Mouse (Mus musculus): ENCODE results near the gene Xylb.

GRCm38 (mm10) chr9:119426483-119426882 lies 69.3 kb downstream of the Xylb start:
- TF ChIP-seq ZNF384 (IDR thresholded peaks at IDR 0.05; ENCODE audit: low read depth, low read length) (no peak), MAFK (IDR thresholded peaks at IDR 0.05; ENCODE audit: insufficient read depth, low read depth, low read length) (no peak), ZC3H11A (IDR thresholded peaks at IDR 0.05; ENCODE audit: borderline replicate concordance, low read depth, low read length) (no peak)
